ENCODE assay signal across 8 mouse cellular contexts in the genomic region with DNA sequence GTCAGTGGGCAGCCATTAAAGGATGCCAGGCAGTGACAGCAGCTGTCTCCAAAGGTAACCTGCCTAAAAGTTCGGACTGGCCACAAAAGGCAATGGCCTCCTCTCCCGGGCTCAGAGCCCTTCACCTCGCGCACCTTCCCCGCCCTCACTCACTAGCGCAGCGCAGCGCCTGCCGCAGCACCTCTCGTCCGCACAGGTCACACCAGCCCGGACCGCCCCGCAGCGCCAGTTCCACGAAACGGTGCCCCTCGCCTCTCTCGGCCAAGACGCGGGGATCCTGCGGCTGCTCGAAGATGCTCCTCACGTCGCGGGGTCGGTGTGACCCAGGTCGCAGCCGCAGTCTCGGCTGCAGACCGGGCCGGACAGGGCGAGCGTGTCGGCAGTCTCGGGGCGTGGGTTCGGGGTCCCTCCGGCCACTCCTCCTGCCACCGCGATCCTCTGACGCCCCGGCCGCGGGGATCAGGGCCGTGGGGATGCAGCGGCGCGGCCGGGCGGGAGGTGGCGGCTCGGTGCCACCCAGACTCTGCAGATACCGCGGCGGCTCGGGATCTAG. TPM values are rescaled to one million over a fixed set of nuclear protein-coding genes. Genes with fewer than 3 reads are reported as not detected.
DNase-seq lines count a peak whose midpoint lies in the region; ATAC-seq lines count a peak whose summit lies in the region.

No protein-coding gene starts in this region.

- no peaks in the 10 kb centered on the region for H3K9me3 ChIP-seq in lung, embryonic 16.5 days (ENCODE audit: control insufficient read depth, low read length)
- no peaks in the 10 kb centered on the region for H3K9me3 ChIP-seq in embryonic facial prominence, embryonic 14.5 days (ENCODE audit: control insufficient read depth, low read length)
- no peaks in the 10 kb centered on the region for H3K9me3 ChIP-seq in limb, embryonic 10.5 days (replicated peaks)
- H3K9me3 ChIP-seq in neural tube, embryonic 12.5 days, result no peaks in the 10 kb centered on the region

- H3K4me3 ChIP-seq in lung, embryonic 16.5 days (ENCODE audit: low read length), result peak overlapping the region; percentile 73
- peak overlapping the region; percentile 64 for H3K4me3 ChIP-seq in embryonic facial prominence, embryonic 14.5 days (ENCODE audit: low read depth, low read length)
- H3K4me3 ChIP-seq in limb, embryonic 10.5 days, result peak overlapping the region; percentile 73
- peak overlapping the region; percentile 62 for H3K4me3 ChIP-seq in neural tube, embryonic 12.5 days

- WGBS in lung, embryonic 16.5 days, result 2% methylated on average over 56 of the region's 57 CpGs
- 6% methylated on average over 21 of the region's 57 CpGs for WGBS in embryonic facial prominence, embryonic 14.5 days
- under 1% methylated on average over 57 of the region's 57 CpGs for WGBS in limb, embryonic 10.5 days
- under 1% methylated on average over 57 of the region's 57 CpGs for WGBS in neural tube, embryonic 12.5 days

- no peaks in the 10 kb centered on the region for H3K36me3 ChIP-seq in lung, embryonic 16.5 days (ENCODE audit: control insufficient read depth, insufficient read depth, low read length)
- no peaks in the 10 kb centered on the region for H3K36me3 ChIP-seq in embryonic facial prominence, embryonic 14.5 days (ENCODE audit: control insufficient read depth, insufficient read depth, low read length)
- no peaks in the 10 kb centered on the region for H3K36me3 ChIP-seq in limb, embryonic 10.5 days
- no peaks in the 10 kb centered on the region for H3K36me3 ChIP-seq in neural tube, embryonic 12.5 days

- peaks cover 46% of the 10 kb centered on the region for H3K4me1 ChIP-seq in lung, embryonic 16.5 days (replicated peaks; ENCODE audit: control insufficient read depth, insufficient read depth, low read length)
- peaks cover 7% of the 10 kb centered on the region; the same call in 1 of the 2 replicates for H3K4me1 ChIP-seq in embryonic facial prominence, embryonic 14.5 days (ENCODE audit: control insufficient read depth, insufficient read depth, low read length)
- peaks cover 36% of the 10 kb centered on the region for H3K4me1 ChIP-seq in limb, embryonic 10.5 days
- H3K4me1 ChIP-seq in neural tube, embryonic 12.5 days, result peaks cover 22% of the 10 kb centered on the region; the same call in 1 of the 2 replicates

- peaks cover 13% of the 10 kb centered on the region for H3K27me3 ChIP-seq in lung, embryonic 16.5 days (ENCODE audit: control insufficient read depth, insufficient read depth, low read depth, low read length)
- H3K27me3 ChIP-seq in embryonic facial prominence, embryonic 14.5 days (replicated peaks; ENCODE audit: control insufficient read depth, insufficient read depth, low read length), result peaks cover 46% of the 10 kb centered on the region
- peaks cover 97% of the 10 kb centered on the region for H3K27me3 ChIP-seq in limb, embryonic 10.5 days (ENCODE audit: low read depth, poor library complexity, severe bottlenecking)
- H3K27me3 ChIP-seq in neural tube, embryonic 12.5 days (replicated peaks), result peaks cover 33% of the 10 kb centered on the region

- H3K4me2 ChIP-seq in lung, embryonic 16.5 days (ENCODE audit: low read depth, low read length), result peak overlapping the region; percentile 96
- peak overlapping the region; percentile 97 for H3K4me2 ChIP-seq in embryonic facial prominence, embryonic 14.5 days (ENCODE audit: low read depth, low read length)
- peak overlapping the region; percentile 97 for H3K4me2 ChIP-seq in neural tube, embryonic 12.5 days (replicated peaks)

- H3K27ac ChIP-seq in lung, embryonic 16.5 days (ENCODE audit: low read length), result no peak overlapping the region
- no peak overlapping the region for H3K27ac ChIP-seq in embryonic facial prominence, embryonic 14.5 days (replicated peaks; ENCODE audit: low read depth, low read length)
- peak overlapping the region; percentile 62 for H3K27ac ChIP-seq in limb, embryonic 10.5 days
- H3K27ac ChIP-seq in neural tube, embryonic 12.5 days, result no peak overlapping the region

- peak; percentile 4; the same call in 1 of the 2 replicates for ATAC-seq in lung, embryonic 16.5 days (ENCODE audit: low read depth)
- peak; percentile 24; the same call in 1 of the 2 replicates for ATAC-seq in embryonic facial prominence, embryonic 14.5 days (ENCODE audit: low read depth)
- peak; percentile 14 for ATAC-seq in neural tube, embryonic 12.5 days (ENCODE audit: low FRiP score, low read depth)

- peak overlapping the region; percentile 75 for H3K9ac ChIP-seq in lung, embryonic 16.5 days (ENCODE audit: low read length)
- peak overlapping the region; percentile 70 for H3K9ac ChIP-seq in embryonic facial prominence, embryonic 14.5 days (ENCODE audit: low read depth, low read length)
- peak overlapping the region; percentile 73 for H3K9ac ChIP-seq in neural tube, embryonic 12.5 days

- DNase-seq in adrenal gland, adult (ENCODE audit: inconsistent age in 2 of 2, low spot score in 1 of 2), result peak; percentile 62 to 83
- DNase-seq in adrenal gland, adult 8-10 months, result no peak
- DNase-seq in lung, postnatal 36 days, result no peak
- no peak for DNase-seq in embryonic facial prominence, embryonic 14.5 days (ENCODE audit: low spot score)
- peak; percentile 52 for DNase-seq in limb, embryonic 10.5 days (ENCODE audit: low spot score)
- no peak for DNase-seq in gastrocnemius, postnatal 25 days

RNA-seq across cellular contexts. Expression of gene Rassf5, which starts 0.4 kb away (rescaled TPM):
- 10 to 100 TPM; 13.1 to 23.8 (median 20.7) TPM for total RNA-seq in adrenal gland, adult 8-10 months (2022)
- polyA plus RNA-seq in lung, embryonic 16.5 days (2015; fragmentation: Nextera tagmentation; extraction: Ambion mirVana), result 6.1 and 8.2 TPM in 2 replicates
- polyA plus RNA-seq in embryonic facial prominence, embryonic 14.5 days (2014; fragmentation: Nextera tagmentation; extraction: Ambion mirVana), result 3.1 and 4.0 TPM in 2 replicates
- polyA plus RNA-seq in limb, embryonic 10.5 days (2016; fragmentation: Nextera tagmentation; extraction: Ambion mirVana), result 1.2 and 1.3 TPM in 2 replicates
- polyA plus RNA-seq in neural tube, embryonic 12.5 days (2016; fragmentation: Nextera tagmentation; extraction: Ambion mirVana), result 1.8 and 2.7 TPM in 2 replicates
- under 1 TPM; 0.70 to 0.90 TPM for total RNA-seq in gastrocnemius, postnatal 25 days (2021)

RNA-seq across cellular contexts. Expression of gene Ikbke, which starts 34.8 kb away (rescaled TPM):
- total RNA-seq in adrenal gland, adult 8-10 months (2022), result 10 to 100 TPM; 14.1 to 64.0 (median 26.2) TPM
- 4.7 and 5.1 TPM in 2 replicates for polyA plus RNA-seq in lung, embryonic 16.5 days (2015; fragmentation: Nextera tagmentation; extraction: Ambion mirVana)
- polyA plus RNA-seq in embryonic facial prominence, embryonic 14.5 days (2014; fragmentation: Nextera tagmentation; extraction: Ambion mirVana), result 4.7 and 6.0 TPM in 2 replicates
- polyA plus RNA-seq in limb, embryonic 10.5 days (2016; fragmentation: Nextera tagmentation; extraction: Ambion mirVana), result 1.3 TPM in 2 replicates
- 0.75 and 1.0 TPM in 2 replicates for polyA plus RNA-seq in neural tube, embryonic 12.5 days (2016; fragmentation: Nextera tagmentation; extraction: Ambion mirVana)
- total RNA-seq in gastrocnemius, postnatal 25 days (2021), result 1 to 10 TPM in 1 of 2 experiments, under 1 TPM in 1; 0.95 to 1.9 TPM

Comparison
In these comparisons a context has a peak if more than half of its experiments do, and no peak if none do; other contexts are left out.
1. DNase-seq: peak in adrenal gland, adult (2 of 2) and limb, embryonic 10.5 days (single experiment); none in adrenal gland, adult 8-10 months (single experiment), lung, postnatal 36 days (single experiment), embryonic facial prominence, embryonic 14.5 days (single experiment) and gastrocnemius, postnatal 25 days (single experiment).
2. Peak in every context shown above with its lines, with median percentiles within 50 percentile points of each other: ATAC-seq, H3K4me2 ChIP-seq, H3K4me3 ChIP-seq and H3K9ac ChIP-seq.